Mouse (Mus musculus): Measurements from ENCODE around the gene Tmem107. TPM values are rescaled to one million over a fixed set of nuclear protein-coding genes. Genes with fewer than 3 reads are reported as not detected.
A peak's percentile ranks its signal among the peaks of the same experiment; 100 is the strongest.

Gene Tmem107
- total RNA-seq, 2 experiments from 2014 or later, result 15.7 to 26.6 TPM

DNA sequence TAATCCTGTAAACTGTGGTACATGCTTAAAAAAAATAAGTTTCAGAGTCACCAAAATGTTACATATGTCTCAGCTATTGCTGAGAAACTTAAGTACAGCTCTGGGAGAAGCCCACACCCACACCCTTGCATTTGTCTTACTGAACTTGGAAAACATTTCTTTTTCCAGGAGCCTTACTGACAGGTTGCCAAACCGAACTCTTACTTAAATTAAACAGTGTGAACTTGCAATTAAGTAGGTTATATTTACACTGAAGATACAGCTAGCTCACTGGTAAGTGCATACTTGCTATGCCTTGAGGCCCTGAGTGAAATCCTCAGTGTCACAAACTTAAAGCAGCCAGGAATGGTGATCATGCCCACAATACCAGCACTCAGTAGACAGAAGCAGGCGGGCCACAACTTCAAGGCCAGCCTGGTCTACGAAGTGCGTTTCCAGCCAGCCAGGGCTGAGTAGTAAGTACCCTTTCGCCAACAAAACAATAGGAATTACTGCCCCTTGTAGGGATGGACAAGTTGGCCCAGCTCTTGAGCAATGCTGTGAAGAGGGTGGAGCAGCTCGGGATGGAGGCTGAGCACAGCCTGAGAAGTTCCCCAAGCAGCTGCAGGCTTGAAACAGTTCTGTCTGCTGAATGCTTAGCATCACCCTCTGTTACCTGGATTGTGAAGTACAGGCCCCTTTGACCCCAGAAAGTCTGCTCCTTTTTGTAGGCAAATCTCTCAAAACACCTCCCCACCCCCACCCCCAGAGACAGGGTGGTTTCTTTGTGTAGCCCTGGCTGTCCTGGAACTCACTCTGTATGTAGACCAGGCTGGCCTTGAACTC lies 3.6 kb downstream of the Tmem107 start:
- ATAC-seq (ENCODE audit: poor library complexity, severe bottlenecking), result no peak

- ATAC-seq (ENCODE audit: poor library complexity, severe bottlenecking), result no peak
These were observed 4.1 kb downstream of the Tmem107 start for GRCm38 (mm10) chr11:69074776-69075069.

- ATAC-seq (ENCODE audit: poor library complexity, severe bottlenecking), result no peak
These were observed 5.3 kb downstream of the Tmem107 start for GRCm38 (mm10) chr11:69075764-69076479.

DNA sequence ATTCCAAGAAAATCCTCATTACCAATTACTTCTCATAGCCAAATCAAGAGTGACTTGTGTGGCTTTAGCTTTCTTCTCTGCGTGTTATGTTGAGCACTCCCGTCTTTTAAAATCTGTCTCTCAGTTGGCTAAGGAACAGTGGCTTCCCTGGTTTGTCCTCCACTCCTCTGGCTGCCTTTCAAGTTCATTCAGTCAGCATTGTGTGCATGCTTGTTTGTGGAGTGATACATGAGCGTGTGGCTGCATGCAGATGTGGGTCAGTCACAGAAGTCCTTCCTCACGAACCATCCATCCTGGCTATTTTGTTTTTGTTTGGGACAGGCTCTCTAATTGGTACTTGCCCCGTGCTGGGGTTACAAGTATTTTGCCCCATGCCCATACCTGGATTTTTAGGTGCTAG lies 6.0 kb downstream of the Tmem107 start:
- no peak for ATAC-seq (ENCODE audit: poor library complexity, severe bottlenecking)

GRCm38 (mm10) chr11:69077316-69077715 lies 6.7 kb downstream of the Tmem107 start:
- no peak for ATAC-seq (ENCODE audit: poor library complexity, severe bottlenecking)

DNA sequence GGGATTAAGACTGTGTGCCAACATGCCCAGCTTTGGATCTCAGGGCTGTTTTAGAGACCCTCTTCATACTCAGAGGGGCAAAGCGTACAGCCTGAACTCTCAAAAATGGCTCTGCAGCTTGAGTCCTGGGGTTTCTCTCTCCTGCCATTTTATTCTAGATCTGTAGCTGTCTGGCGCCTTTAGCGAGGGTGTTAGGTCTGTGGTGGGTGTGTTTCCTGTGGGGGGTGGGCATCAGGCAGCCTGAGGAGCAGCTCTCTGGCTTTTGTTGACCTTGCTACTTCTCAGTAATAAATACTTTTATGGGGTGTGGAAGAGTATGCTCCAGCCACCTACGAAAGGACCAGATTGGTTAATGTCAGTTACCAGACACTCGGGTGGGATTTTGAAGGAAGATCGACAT lies 7.4 kb downstream of the Tmem107 start:
- no peak for ATAC-seq (ENCODE audit: poor library complexity, severe bottlenecking)

DNA sequence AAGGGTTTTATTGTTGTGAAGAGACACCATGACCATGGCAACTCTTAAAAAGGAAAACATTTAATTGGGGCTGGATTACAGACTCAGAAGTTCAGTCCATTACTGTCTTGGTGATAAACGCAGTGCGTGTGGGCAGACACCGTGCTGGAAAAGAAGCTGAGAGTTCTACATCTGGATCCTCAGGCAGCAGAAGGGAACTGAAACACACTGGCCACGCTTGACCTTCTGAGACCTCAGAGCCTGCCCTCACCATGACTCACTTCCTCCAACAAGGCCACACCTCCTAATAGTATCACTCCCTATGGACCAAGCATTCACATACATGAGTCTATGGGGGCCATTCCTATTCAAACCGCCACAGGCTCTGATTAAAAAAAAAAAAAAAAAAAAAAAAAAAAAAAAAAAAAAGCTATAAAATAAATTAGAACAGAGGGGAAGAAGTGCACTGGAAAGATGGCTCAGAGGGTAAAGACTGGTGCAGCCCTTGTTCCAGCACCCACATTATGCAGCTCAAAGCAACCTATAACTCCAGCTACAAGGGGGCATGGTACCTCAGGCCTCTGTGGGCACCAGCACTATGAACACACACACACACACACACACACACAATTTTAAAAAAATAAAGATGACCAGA lies 8.3 kb downstream of the Tmem107 start:
- peak; percentile 71 for ATAC-seq (ENCODE audit: poor library complexity, severe bottlenecking)

DNA sequence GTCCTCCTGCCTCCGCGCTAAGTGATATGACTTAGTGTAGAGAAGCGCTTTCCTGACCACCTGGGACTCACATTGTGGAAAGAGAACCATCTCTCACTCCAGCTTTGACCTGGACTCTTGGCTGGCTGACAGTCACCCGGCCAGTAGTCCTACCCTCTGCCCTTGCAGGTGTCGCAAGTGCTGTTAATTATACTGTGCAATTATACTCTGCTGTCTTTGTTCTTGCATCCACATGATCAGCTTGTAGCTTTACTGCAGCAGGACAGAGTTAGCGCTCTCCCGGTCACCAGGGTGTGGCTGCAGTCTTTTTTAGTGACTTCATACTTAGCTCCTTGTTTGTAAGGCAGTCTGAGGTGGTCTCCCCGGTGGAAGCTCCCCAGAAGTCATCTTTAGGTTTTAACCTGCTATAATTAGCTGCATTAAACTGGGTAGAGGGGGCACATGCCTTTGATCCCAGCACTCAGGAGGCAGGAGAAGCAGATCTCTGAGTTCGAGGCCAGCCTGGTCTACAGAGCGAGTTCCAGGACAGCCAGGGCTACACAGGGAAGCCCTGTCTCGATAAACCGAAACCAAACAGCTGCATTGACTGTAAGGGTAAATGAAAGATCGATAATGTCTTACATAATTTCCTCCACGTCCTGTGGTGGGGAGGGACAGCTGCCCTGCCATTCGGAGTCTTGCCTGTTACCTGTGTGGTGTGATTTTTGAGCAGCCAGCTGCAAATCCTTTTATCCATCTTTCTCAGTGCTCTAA lies 9.7 kb downstream of the Tmem107 start:
- no peak for ATAC-seq (ENCODE audit: poor library complexity, severe bottlenecking)

- ATAC-seq (ENCODE audit: poor library complexity, severe bottlenecking), result no peak
These were observed 10.2 kb downstream of the Tmem107 start for GRCm38 (mm10) chr11:69080855-69081222.

GRCm38 (mm10) chr11:69081613-69082012 lies 11.0 kb downstream of the Tmem107 start:
- ATAC-seq (ENCODE audit: poor library complexity, severe bottlenecking), result no peak

DNA sequence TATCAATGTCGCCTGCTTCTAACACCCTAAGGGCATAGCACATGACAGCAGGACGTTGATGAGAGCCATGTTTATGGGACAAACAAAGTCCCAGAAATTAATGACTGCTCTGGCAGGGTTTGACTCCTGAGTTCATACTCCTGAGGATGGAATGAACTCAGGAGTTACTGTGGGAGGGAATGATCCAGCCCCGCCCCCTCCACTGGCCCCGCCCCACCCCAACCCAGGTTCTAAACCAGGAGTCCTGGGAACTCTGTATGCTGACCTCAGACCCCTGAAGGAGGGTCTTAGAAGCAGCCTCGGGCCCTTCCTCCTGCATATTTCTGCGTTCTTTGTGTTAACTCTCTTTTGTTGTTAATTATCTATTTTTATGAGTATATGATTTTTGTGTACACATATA lies 15.0 kb downstream of the Tmem107 start:
- ATAC-seq (ENCODE audit: poor library complexity, severe bottlenecking), result no peak

- no peak for ATAC-seq (ENCODE audit: poor library complexity, severe bottlenecking)
These were observed 15.8 kb downstream of the Tmem107 start for GRCm38 (mm10) chr11:69086390-69086789.

GRCm38 (mm10) chr11:69087082-69087481 lies 16.5 kb downstream of the Tmem107 start:
- ATAC-seq (ENCODE audit: poor library complexity, severe bottlenecking), result no peak

GRCm38 (mm10) chr11:69087597-69087996 lies 17.0 kb downstream of the Tmem107 start:
- no peak for ATAC-seq (ENCODE audit: poor library complexity, severe bottlenecking)

GRCm38 (mm10) chr11:69088103-69088855 lies 17.7 kb downstream of the Tmem107 start, which contains the start of gene Vamp2:
Gene Vamp2 (plus strand): TSS chr11:69088490.
- ATAC-seq (ENCODE audit: poor library complexity, severe bottlenecking), result peak; percentile 86

DNA sequence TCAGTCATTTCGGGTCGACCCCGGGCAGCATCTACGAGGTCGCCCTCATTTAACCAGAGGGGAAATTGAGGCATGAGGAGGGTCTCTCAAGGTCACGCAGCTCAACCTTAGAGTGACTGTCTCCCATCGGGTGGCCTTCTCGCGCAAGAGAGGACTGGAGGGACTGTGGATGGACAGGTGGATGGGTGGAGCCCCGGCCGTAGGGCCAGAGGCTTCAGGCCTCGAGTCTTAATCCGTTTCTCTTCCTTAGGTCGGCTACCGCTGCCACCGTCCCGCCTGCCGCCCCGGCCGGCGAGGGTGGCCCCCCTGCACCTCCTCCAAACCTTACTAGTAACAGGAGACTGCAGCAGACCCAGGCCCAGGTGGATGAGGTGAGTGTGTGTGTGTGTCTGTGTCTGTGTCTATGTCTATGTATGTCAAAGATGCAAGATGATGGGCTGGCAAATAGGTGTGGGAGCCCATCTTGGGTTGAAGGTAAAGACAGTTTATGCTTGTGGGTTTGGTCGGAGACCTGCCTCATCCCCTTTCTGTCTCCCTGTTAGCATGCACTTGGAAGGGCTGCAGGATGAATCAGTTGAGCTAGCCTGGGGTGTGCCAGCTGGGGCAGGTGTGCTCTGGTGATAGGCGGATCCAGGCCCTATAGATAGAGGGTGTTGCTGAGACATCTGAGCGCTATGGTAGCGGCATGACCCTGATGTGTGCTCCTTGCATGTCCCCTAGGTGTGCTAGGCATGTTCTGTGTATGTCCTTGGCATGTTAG lies 18.4 kb downstream of the Tmem107 start:
- ATAC-seq (ENCODE audit: poor library complexity, severe bottlenecking), result peak; percentile 36

DNA sequence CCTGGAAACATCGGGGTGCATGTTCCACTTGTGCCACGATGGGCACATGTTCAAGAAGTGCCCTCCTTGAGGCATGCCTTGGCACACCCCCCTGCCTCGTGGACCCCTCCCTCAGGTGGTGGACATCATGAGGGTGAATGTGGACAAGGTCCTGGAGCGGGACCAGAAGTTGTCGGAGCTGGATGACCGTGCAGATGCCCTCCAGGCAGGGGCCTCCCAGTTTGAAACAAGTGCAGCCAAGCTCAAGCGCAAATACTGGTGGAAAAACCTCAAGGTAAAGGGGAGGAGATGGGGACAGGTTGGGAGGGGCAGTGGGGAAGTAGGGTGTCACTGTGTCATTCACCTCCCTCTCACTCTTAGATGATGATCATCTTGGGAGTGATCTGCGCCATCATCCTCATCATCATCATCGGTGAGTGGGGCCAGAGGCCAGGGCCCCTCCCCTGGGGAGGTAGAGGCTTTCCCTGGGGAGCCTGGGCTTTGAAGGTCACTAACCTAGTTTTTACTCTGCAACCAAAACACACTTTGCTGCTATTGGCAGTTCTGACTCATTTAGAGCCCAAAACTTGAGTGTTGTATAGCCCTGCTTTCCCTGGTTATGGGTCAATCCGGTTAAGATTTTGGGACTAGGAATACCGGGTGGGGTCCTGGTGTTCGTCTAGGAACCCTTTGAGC lies 19.1 kb downstream of the Tmem107 start:
- ATAC-seq (ENCODE audit: poor library complexity, severe bottlenecking), result no peak

- ATAC-seq (ENCODE audit: poor library complexity, severe bottlenecking), result no peak
These were observed 19.8 kb downstream of the Tmem107 start for GRCm38 (mm10) chr11:69090367-69090766.

All from megakaryocyte, adult 5-6 weeks (primary cell).